Mouse (Mus musculus) hindbrain, embryonic 11.5 days (tissue): ENCODE results near the gene Ckm. TPM values are rescaled to one million over a fixed set of nuclear protein-coding genes. Genes with fewer than 3 reads are reported as not detected.

ENCODE experiments used
- ATAC-seq: fragments of 200-750 bp; cut with Nextera tagmentation; 2 replicates; pipeline ENCODE4 v1.8.0; 2017; ENCODE audit warnings: mild to moderate bottlenecking, moderate TSS enrichment, moderate library complexity; ENCODE audit not compliant: low FRiP score
- DNase-seq: peaks from one replicate; pipeline ENCODE4 v3.0.0-alpha.2; 2015; ENCODE audit warnings: low spot score
- H3K27ac ChIP-seq: fragments of 300-500 bp; sonication (generic); 2 replicates; pipeline ENCODE4 v1.5.1; 2014; ENCODE audit warnings: mild to moderate bottlenecking, low read depth, low read length
- H3K27me3 ChIP-seq: fragments of 300-500 bp; sonication (generic); 2 replicates; pipeline ENCODE4 v1.6.1; 2014; ENCODE audit warnings: mild to moderate bottlenecking, low read length, moderate library complexity, mixed read lengths; ENCODE audit not compliant: control insufficient read depth, insufficient read depth
- H3K36me3 ChIP-seq: fragments of 300-500 bp; sonication (generic); 2 replicates; pipeline ENCODE4 v1.6.1; 2014; ENCODE audit warnings: mild to moderate bottlenecking, low read length, moderate library complexity, mixed read lengths; ENCODE audit not compliant: control insufficient read depth, insufficient read depth
- H3K4me1 ChIP-seq: fragments of 300-500 bp; sonication (generic); replicated peaks from 2 replicates; pipeline ENCODE4 v1.6.1; 2014; ENCODE audit warnings: low read length, mixed read lengths; ENCODE audit not compliant: control insufficient read depth, insufficient read depth
- H3K4me2 ChIP-seq: fragments of 300-500 bp; sonication (generic); replicated peaks from 2 replicates; pipeline ENCODE4 v1.6.1; 2014; ENCODE audit warnings: mild to moderate bottlenecking, low read depth, low read length
- H3K4me3 ChIP-seq: fragments of 300-500 bp; sonication (generic); 2 replicates; pipeline ENCODE4 v1.5.1; 2014; ENCODE audit warnings: low read depth, low read length
- H3K9ac ChIP-seq: fragments of 300-500 bp; sonication (generic); 2 replicates; pipeline ENCODE4 v1.6.1; 2014; ENCODE audit warnings: low read depth, low read length
- H3K9me3 ChIP-seq: fragments of 300-500 bp; sonication (generic); 2 replicates; pipeline ENCODE4 v1.6.1; 2016; ENCODE audit warnings: low read length; ENCODE audit not compliant: control insufficient read depth
- WGBS: fragments of 180-500 bp; shearing (Covaris S2); extraction: QIAGEN DNeasy Blood & Tissue Kit; methylation state at CpG from one replicate; pipeline ENCODE4 v1.1.7; 2014; 5-methylcytosine and 5-hydroxymethylcytosine counted together
- microRNA counts: library from miRNA; unstranded; fragments of <30 nt; microRNA quantifications from one replicate; lab custom pipeline; 2015
- polyA plus RNA-seq: library from polyadenylated mRNA; unstranded; fragments of >200 nt; fragmentation: Nextera tagmentation; extraction: Ambion mirVana; gene quantifications from 2 replicates; pipeline ENCODE4 v1.2.1, GENCODE M21; 2014

Ckm gene
- polyA plus RNA-seq, 1 experiment from 2014 or later, result not detected

GRCm38 (mm10) chr7:19472403-19472802 is 67.8 kb downstream of the Ckm start:
- no peak overlapping the region for H3K4me3 ChIP-seq
- no peak for ATAC-seq
- no peaks in the 10 kb centered on the region for H3K36me3 ChIP-seq
- no peak overlapping the region for H3K27ac ChIP-seq
- H3K9me3 ChIP-seq, result no peaks in the 10 kb centered on the region
- no peak overlapping the region for H3K9ac ChIP-seq
- H3K27me3 ChIP-seq, result peaks cover 60% of the 10 kb centered on the region
- H3K4me2 ChIP-seq, result no peak overlapping the region
- no peak for DNase-seq
- no peaks in the 10 kb centered on the region for H3K4me1 ChIP-seq
- 36% methylated on average over 4 of the region's 4 CpGs for WGBS

MicroRNAs encoded within 50 kb of the gene (microRNA counts, 519-probe panel; counts per million panel counts)
- not detected for microRNA mmu-miR-343 (lab: Ali Mortazavi, UCI)

Other genes with a start within 250 kb of the Ckm start
- 0.89 and 1.7 TPM in 2 replicates for gene Gipr, start 238.6 kb upstream of the Ckm start, polyA plus RNA-seq
- 1.4 and 2.0 TPM in 2 replicates for gene Eml2, start 228.4 kb upstream of the Ckm start, polyA plus RNA-seq
- gene Gpr4, start 192.2 kb upstream of the Ckm start, polyA plus RNA-seq, result 1.6 and 2.6 TPM in 2 replicates
- gene Opa3, start 176.4 kb upstream of the Ckm start, polyA plus RNA-seq, result 42.2 and 42.4 TPM in 2 replicates
- gene Vasp, start 133.0 kb upstream of the Ckm start, polyA plus RNA-seq, result 29.2 and 50.2 TPM in 2 replicates
- 0.18 TPM in 1 of 2 replicates, not detected in the other for gene Ppm1n, start 124.7 kb upstream of the Ckm start, polyA plus RNA-seq
- 49.6 and 52.1 TPM in 2 replicates for gene Rtn2, start 122.2 kb upstream of the Ckm start, polyA plus RNA-seq
- gene Fosb, start 94.7 kb upstream of the Ckm start, polyA plus RNA-seq, result not detected in 2 replicates
- 108 and 112 TPM in 2 replicates for gene Ercc1, start 60.0 kb upstream of the Ckm start, polyA plus RNA-seq
- gene Cd3eap, start 45.3 kb upstream of the Ckm start, polyA plus RNA-seq, result 14.7 and 15.2 TPM in 2 replicates
- 3.2 and 5.0 TPM in 2 replicates for gene Ppp1r13l, start 45.0 kb upstream of the Ckm start, polyA plus RNA-seq
- gene Ercc2, start 22.8 kb upstream of the Ckm start, polyA plus RNA-seq, result 7.7 and 8.7 TPM in 2 replicates
- gene Klc3, start 672 bp upstream of the Ckm start, polyA plus RNA-seq, result 2.3 TPM in 2 replicates
- gene Mark4, start 54.0 kb downstream of the Ckm start, polyA plus RNA-seq, result 11.5 and 13.3 TPM in 2 replicates
- 0.66 and 0.76 TPM in 2 replicates for gene Exoc3l2, start 58.6 kb downstream of the Ckm start, polyA plus RNA-seq
- 2.4 and 2.5 TPM in 2 replicates for gene Bloc1s3, start 103.6 kb downstream of the Ckm start, polyA plus RNA-seq
- gene Trappc6a, start 103.6 kb downstream of the Ckm start, polyA plus RNA-seq, result 45.7 and 49.8 TPM in 2 replicates
- 0.10 and 0.17 TPM in 2 replicates for gene Nkpd1, start 113.1 kb downstream of the Ckm start, polyA plus RNA-seq
- 4.2 and 5.8 TPM in 2 replicates for gene Ppp1r37, start 158.3 kb downstream of the Ckm start, polyA plus RNA-seq
- gene Zfp296, start 172.5 kb downstream of the Ckm start, polyA plus RNA-seq, result 0.22 and 0.38 TPM in 2 replicates
- gene Gemin7, start 172.8 kb downstream of the Ckm start, polyA plus RNA-seq, result 161 and 173 TPM in 2 replicates
- gene Clasrp, start 199.7 kb downstream of the Ckm start, polyA plus RNA-seq, result 49.8 and 50.5 TPM in 2 replicates
- 3.7 and 3.9 TPM in 2 replicates for gene Relb, start 224.7 kb downstream of the Ckm start, polyA plus RNA-seq